Mouse (Mus musculus): ENCODE results near the gene Kctd18. TPM values are rescaled to one million over a fixed set of nuclear protein-coding genes. Genes with fewer than 3 reads are reported as not detected.
"Not testable (repeated sequence)": the region's sequence is repeated elsewhere in the genome, so short reads cannot be mapped to it uniquely, and the experiment has no call there.

Gene Kctd18
- total and polyA plus RNA-seq, 3 experiments = 12.8 to 19.8 (median 14.8) TPM

GRCm38 (mm10) chr1:58045546-58045945 lies 26.8 kb upstream of the Kctd18 start:
- no peak for TF ChIP-seq UBTF (IDR thresholded peaks at IDR 0.05; ENCODE audit: low read depth, low read length)
- TF ChIP-seq MAX (IDR thresholded peaks at IDR 0.05; ENCODE audit: low read length) = no peak
- TF ChIP-seq ZKSCAN1 (IDR thresholded peaks at IDR 0.05; ENCODE audit: borderline replicate concordance, low read depth, low read length) = no peak
- no peak for TF ChIP-seq PAX5 (IDR thresholded peaks at IDR 0.05; ENCODE audit: low read length)
- TF ChIP-seq MEF2A (IDR thresholded peaks at IDR 0.05; ENCODE audit: borderline replicate concordance, low read depth, low read length) = no peak
- no peak for TF ChIP-seq POLR2A (IDR thresholded peaks at IDR 0.05; ENCODE audit: low read depth, low read length)
- no peak for TF ChIP-seq MYC (IDR thresholded peaks at IDR 0.05; ENCODE audit: low read depth, low read length)
- Histone ChIP-seq H3K27me3 (replicated peaks) (no peaks in the 10 kb centered on the region), H3K79me2 (replicated peaks; ENCODE audit: control insufficient read depth, extremely low read depth, insufficient read depth, poor library complexity, severe bottlenecking) (no peaks in the 10 kb centered on the region), H3K4me2 (ENCODE audit: insufficient read depth, low read depth, poor library complexity, severe bottlenecking) (no peak overlapping the region), H3K9me3 (replicated peaks; ENCODE audit: low read length) (no peaks in the 10 kb centered on the region), H3K4me1 (ENCODE audit: control insufficient read depth in 1 of 2, insufficient read depth in 2 of 2) (peaks cover 0 to 11% of the 10 kb centered on the region in 2 experiments; a peak in 2 of 4 replicates), H3K9ac (ENCODE audit: insufficient read depth, low read depth) (no peak overlapping the region), H3K4me3 (replicated peaks in 1 of 3; ENCODE audit: low read depth in 2 of 3, low read length in 2 of 3, poor library complexity in 1 of 3) (no peak overlapping the region), H3K27ac (ENCODE audit: insufficient read depth, low read depth) (no peak overlapping the region), H3K36me3 (replicated peaks in 1 of 2; ENCODE audit: control insufficient read depth in 1 of 2, insufficient read depth in 1 of 2, low read length in 1 of 2) (no peaks in the 10 kb centered on the region)
- in situ Hi-C loops (cut with MboI; ENCODE audit: low pct_ligation_motif_present, low pct_unique_long_range_greater_than_20kb, low sequenced_read_pairs) = no loop called here
- no peak for DNase-seq (ENCODE audit: extremely low read depth)
- dilution Hi-C loops (cut with MboI; ENCODE audit: extremely low pct_ligation_motif_present, extremely low pct_unique_long_range_greater_than_20kb, low sequenced_read_pairs) = no loop called here

GRCm38 (mm10) chr1:58045076-58045475 lies 26.3 kb upstream of the Kctd18 start:
- Histone ChIP-seq H3K4me2 (ENCODE audit: insufficient read depth, low read depth, poor library complexity, severe bottlenecking) (no peak overlapping the region), H3K27ac (ENCODE audit: insufficient read depth, low read depth) (no peak overlapping the region), H3K27me3 (replicated peaks) (no peaks in the 10 kb centered on the region), H3K9ac (ENCODE audit: insufficient read depth, low read depth) (no peak overlapping the region), H3K79me2 (replicated peaks; ENCODE audit: control insufficient read depth, extremely low read depth, insufficient read depth, poor library complexity, severe bottlenecking) (no peaks in the 10 kb centered on the region), H3K4me3 (replicated peaks in 1 of 3; ENCODE audit: low read depth in 2 of 3, low read length in 2 of 3, poor library complexity in 1 of 3) (no peak overlapping the region), H3K9me3 (replicated peaks; ENCODE audit: low read length) (no peaks in the 10 kb centered on the region), H3K36me3 (replicated peaks in 1 of 2; ENCODE audit: control insufficient read depth in 1 of 2, insufficient read depth in 1 of 2, low read length in 1 of 2) (no peaks in the 10 kb centered on the region), H3K4me1 (ENCODE audit: control insufficient read depth in 1 of 2, insufficient read depth in 2 of 2) (peaks cover 0 to 11% of the 10 kb centered on the region in 2 experiments; a peak in 2 of 4 replicates)
- no peak for DNase-seq (ENCODE audit: extremely low read depth)
- in situ Hi-C loops (cut with MboI; ENCODE audit: low pct_ligation_motif_present, low pct_unique_long_range_greater_than_20kb, low sequenced_read_pairs) = no loop called here
- dilution Hi-C loops (cut with MboI; ENCODE audit: extremely low pct_ligation_motif_present, extremely low pct_unique_long_range_greater_than_20kb, low sequenced_read_pairs) = no loop called here
- TF ChIP-seq JUND (conservative IDR thresholded peaks at IDR 0.05; ENCODE audit: low read depth, low read length) = no peak
- TF ChIP-seq JUN (IDR thresholded peaks at IDR 0.05; ENCODE audit: insufficient read depth, low read depth, low read length) = no peak
- TF ChIP-seq CHD1 (IDR thresholded peaks at IDR 0.05; ENCODE audit: low read depth, low read length) = no peak
- TF ChIP-seq MYC (IDR thresholded peaks at IDR 0.05; ENCODE audit: low read depth, low read length) = no peak
- TF ChIP-seq BHLHE40 (IDR thresholded peaks at IDR 0.05; ENCODE audit: low read depth, low read length) = no peak
- no peak for TF ChIP-seq ZC3H11A (IDR thresholded peaks at IDR 0.05; ENCODE audit: low read depth, low read length)
- no peak for TF ChIP-seq MAFK (IDR thresholded peaks at IDR 0.05; ENCODE audit: insufficient replicate concordance, low read length)
- no peak for TF ChIP-seq CHD2 (IDR thresholded peaks at IDR 0.05; ENCODE audit: low read length)
- no peak for TF ChIP-seq HCFC1 (IDR thresholded peaks at IDR 0.05; ENCODE audit: low read depth, low read length)
- TF ChIP-seq ETS1 (conservative IDR thresholded peaks at IDR 0.05; ENCODE audit: low read depth, low read length) = no peak

- H3K79me2 ChIP-seq (replicated peaks; ENCODE audit: control insufficient read depth, extremely low read depth, insufficient read depth, poor library complexity, severe bottlenecking); H3K4me3 ChIP-seq (replicated peaks in 1 of 3; ENCODE audit: low read depth in 2 of 3, low read length in 2 of 3, poor library complexity in 1 of 3); H3K9ac ChIP-seq (ENCODE audit: insufficient read depth, low read depth); DNase-seq (ENCODE audit: extremely low read depth); H3K36me3 ChIP-seq (replicated peaks in 1 of 2; ENCODE audit: control insufficient read depth in 1 of 2, insufficient read depth in 1 of 2, low read length in 1 of 2); H3K27me3 ChIP-seq (replicated peaks); H3K9me3 ChIP-seq (replicated peaks; ENCODE audit: low read length); in situ Hi-C loops (cut with MboI; ENCODE audit: low pct_ligation_motif_present, low pct_unique_long_range_greater_than_20kb, low sequenced_read_pairs); H3K27ac ChIP-seq (ENCODE audit: insufficient read depth, low read depth); dilution Hi-C loops (cut with MboI; ENCODE audit: extremely low pct_ligation_motif_present, extremely low pct_unique_long_range_greater_than_20kb, low sequenced_read_pairs); H3K4me2 ChIP-seq (ENCODE audit: insufficient read depth, low read depth, poor library complexity, severe bottlenecking): not testable (repeated sequence)
- H3K4me1 ChIP-seq (ENCODE audit: control insufficient read depth in 1 of 2, insufficient read depth in 2 of 2) = peaks cover 0 to 18% of the 10 kb centered on the region in 2 experiments; a peak in 2 of 4 replicates
These were observed 18.6 kb upstream of the Kctd18 start for GRCm38 (mm10) chr1:58037306-58037705.
